Mouse (Mus musculus): ENCODE results near the gene Etfdh.
"Not testable (repeated sequence)": the region's sequence is repeated elsewhere in the genome, so short reads cannot be mapped to it uniquely, and the experiment has no call there.

The Etfdh gene

DNA sequence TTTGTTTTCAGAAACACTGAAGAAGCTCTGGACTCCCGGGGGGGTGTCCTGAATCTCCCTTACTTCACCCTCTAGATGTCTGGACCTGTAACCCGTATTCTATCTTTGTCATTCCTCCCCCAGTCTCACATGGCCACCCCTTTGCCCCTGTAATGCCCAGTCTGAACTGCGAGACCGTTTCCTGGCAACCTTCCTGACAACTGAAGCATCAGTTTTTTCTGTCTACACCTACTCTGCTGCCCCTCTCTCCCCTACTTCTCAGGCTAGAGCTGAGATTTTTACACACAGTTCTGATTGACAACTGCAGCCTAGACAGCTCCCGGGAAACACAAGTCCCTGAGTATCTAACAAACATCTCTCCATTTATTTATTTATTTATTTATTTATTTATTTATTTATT, 52.4 kb downstream of the Etfdh start:
- DNase-seq (ENCODE audit: low spot score) = no peak

DNA sequence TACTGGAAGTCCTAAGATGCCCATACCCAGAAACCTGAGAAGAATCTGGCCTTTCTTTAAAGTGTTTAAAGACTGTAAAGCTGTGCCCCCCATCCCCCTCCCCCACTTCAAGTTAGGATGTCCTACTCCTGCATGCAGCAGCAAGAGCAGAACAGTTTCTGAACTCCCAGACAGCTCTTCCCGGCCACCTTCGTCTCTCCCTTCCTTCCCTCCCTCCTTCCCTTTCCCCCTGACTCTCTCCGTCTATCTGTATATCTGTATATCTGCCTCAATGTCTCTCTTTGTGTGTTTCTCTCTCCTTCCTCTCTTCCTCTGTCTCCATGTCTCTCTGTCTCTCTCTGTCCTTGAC, 52.9 kb downstream of the Etfdh start:
- no peak for DNase-seq (ENCODE audit: low spot score)

GRCm38 (mm10) chr3:79575576-79576467, 53.5 kb downstream of the Etfdh start:
- no peak for DNase-seq (ENCODE audit: low spot score)

DNA sequence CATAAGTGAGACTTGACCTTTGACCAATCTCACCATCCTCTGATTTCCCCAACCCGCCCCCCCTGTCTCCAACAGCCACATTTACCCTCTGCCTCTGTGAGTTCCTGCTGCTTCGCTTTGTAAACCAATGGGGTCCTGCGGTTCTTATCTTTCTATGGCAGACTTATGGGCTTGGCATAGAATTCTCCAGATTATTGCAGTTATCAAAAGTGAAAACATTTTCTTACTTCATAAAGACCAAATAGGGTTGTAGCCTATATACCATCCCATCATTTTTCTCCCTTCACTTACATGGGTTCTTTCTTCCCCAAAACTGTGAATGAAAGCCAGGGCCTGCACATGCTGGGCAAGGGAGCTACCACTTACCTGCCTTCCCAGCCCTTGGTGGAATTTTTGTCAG, 55.0 kb downstream of the Etfdh start:
- DNase-seq (ENCODE audit: low spot score) = no peak

- DNase-seq (ENCODE audit: low spot score) = not testable (repeated sequence)
These were observed 55.9 kb downstream of the Etfdh start for GRCm38 (mm10) chr3:79573376-79573775.

DNA sequence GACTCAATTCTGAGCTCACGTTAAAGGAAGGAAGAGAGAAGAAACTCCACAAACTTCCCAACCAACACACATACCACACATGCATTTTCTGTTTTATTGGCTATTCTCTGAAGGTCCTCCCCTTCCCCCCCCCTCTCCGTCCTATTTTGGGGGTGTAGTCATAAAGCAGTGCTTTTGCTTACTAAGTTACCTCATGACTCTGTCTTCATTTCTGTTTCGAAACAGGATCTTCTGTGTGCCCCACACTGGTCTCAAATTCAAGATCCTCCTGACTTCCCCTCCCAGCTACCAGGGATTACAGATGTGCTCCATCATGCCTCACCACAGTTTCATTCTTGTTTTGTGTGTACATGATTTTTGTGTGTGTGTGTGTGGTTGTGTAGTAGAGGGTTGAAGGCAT, 56.9 kb downstream of the Etfdh start:
- DNase-seq (ENCODE audit: low spot score) = no peak

DNA sequence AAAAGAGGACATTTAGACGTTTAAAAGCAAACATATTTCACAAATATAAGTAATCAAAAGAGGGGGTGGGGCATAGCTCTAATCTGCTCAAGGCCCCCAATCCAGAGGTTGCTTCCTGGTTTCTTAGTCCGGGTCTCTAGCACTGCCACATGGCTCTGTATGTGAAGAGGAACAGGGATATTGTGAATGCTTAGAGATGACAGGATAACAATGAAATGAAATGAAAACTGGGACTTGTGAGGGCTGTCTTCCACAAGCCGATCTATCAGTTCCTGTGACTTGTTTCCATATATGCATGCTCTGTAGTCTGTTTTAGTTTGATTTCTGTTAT, 60.0 kb downstream of the Etfdh start:
- DNase-seq (ENCODE audit: low spot score) = no peak

GRCm38 (mm10) chr3:79568629-79569350, 60.5 kb downstream of the Etfdh start:
- no peak for DNase-seq (ENCODE audit: low spot score)

DNA sequence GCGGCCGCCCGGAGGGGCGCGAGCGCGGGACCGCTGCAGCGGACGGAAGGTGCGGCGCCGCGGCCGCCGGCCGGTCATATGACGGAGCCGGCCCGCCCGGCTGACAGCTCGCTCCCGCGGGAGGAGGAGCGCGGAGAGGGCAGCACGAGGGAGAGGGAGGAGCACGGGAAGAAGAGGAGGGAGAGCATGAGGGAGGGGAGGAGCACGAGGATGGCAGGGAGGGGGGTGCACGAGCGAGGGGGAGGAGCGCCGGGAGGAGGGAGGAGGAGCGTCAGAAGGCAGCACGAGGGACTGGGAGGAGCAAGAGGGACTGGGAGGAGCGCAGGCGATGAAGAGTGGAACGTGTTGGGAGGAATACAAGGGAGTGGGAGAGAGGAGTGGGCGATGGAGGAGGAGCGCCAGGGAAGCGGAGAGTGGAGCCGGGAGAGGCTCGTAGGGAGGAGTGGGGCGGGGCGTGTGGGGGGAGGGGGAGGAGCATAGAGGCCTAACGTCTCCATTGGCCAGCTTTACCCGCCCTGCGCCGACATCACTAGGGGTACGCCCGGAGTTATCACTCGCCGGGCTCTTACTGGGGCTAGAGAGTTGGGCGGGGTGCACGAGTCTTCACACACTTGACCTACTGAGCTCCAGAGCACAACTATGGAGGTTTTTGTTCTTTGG, 61.5 kb downstream of the Etfdh start, which contains the start of gene Fnip2:
Gene Fnip2 (minus strand): TSS at position 94 of the 660 bp plus-strand sequence.
- DNase-seq (ENCODE audit: low spot score) = peak; percentile 77

DNA sequence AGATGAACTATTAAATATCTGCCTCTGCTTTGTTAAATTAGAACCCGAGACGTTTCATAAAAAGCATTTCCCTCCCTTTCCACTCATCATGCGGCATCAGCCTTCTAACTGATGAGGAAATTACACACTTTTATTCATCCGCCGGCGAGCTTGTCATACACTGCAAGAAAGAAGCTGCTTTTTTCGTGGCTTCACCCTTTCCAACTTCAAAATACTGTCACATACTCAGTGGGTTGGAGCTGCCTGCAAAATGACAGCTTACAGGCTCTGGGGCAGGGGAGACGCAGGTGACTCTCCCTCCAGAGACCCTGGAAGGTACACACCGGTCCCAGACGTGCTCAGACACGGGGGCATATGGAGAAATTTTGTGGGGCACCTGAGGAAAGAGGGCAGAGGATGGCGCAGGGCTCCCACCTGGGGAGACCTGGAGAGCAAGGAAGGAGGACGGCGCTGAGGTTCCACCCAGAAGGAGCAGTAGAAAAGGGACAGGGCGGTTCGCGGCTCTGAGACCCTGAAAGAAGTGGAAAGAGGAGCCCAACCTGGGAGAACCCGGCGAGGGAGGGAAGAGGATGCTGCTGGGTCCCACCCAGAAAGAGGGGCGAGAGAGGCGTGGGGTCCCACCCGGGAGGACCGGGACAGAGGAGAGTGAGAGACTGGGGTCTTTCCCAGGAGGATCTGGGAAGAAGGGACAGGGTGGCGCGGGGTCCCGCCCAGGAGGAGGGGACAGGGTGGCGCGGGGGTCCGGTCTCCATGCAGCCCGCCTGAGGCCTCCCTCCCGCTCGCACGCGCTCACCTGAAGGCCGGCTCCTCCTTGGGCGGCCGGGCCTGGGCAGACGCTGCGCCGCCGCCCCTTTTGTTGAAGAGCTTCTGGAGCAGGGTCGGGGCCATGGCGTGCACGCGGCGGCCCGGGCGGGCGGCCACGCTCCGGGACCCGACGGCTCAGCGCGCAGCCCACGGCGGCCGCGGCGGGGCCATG, 62.3 kb downstream of the Etfdh start:
- DNase-seq (ENCODE audit: low spot score) = peak; percentile 36

DNA sequence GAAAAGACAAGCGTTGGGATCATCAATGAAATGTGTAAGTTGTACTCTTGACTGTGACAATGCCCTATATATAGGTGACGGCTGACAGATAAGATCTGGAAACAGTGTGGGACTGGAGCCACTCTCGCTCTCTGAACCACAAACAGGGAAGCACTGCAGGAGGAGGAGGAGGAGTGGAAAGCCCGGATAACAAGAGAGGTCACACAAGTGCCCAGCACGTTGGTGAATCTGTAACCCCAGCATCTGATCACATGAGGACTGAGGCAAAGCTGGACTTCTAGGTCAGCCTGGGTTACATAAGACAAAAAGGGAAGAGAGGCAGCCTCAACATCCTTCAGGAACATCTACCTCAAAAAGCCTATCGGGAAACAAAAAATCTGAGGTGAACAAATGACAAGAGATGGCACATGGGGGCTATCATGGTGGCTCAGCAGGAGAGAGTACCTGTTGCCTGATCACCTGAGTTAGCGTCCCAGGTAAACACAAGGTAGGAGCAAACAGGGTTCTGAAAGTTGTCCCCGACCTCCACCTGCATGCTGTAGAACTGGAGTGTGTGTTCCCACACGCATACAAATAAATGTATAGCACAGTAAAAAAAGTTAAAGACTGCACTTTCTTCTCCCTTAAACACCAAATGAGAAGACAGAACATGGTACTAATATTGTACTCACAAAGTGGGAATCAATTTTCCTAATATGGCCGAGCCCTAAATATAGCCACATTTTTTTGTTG, 64.3 kb downstream of the Etfdh start:
- DNase-seq (ENCODE audit: low spot score) = no peak

DNA sequence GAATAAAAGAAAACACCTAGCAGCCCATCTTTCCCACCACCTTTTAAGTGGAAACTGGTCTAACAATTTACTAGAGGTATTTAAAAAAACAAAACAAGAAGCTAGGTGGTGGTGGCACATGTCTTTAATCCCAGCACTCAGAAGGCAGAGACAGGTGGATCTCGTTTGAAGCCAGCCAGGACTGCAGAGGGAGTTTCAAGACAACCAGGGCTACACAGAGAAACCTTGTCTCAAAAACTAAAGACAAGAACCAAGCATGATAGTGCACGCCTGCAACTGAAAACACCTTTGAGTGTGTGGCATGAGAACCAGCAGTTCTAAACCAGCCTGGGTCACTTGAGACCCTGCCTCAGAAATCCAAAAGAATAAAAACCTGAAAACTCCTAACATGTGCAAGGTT, 65.8 kb downstream of the Etfdh start:
- DNase-seq (ENCODE audit: low spot score) = no peak

GRCm38 (mm10) chr3:79561784-79562715, 67.2 kb downstream of the Etfdh start:
- DNase-seq (ENCODE audit: low spot score) = no peak

DNA sequence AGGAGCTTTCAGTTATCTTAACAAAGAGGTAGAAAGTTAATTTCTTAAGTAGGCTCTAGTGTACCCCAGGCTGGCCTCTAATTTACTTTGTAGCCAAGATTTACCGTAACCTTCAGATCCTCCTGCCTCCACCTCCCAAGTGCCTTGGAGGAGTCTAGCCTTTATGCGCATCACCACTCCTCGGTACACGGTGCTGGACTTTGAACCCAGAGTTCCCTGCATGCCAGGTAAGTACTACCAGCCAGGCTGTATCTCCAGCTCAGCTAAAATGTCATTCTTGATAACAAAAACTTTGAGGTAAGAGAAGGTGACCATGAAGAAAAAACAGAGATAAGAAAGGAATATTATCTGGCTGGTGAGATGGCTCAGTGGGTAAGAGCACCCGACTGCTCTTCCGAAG, 68.7 kb downstream of the Etfdh start:
- DNase-seq (ENCODE audit: low spot score) = no peak

DNA sequence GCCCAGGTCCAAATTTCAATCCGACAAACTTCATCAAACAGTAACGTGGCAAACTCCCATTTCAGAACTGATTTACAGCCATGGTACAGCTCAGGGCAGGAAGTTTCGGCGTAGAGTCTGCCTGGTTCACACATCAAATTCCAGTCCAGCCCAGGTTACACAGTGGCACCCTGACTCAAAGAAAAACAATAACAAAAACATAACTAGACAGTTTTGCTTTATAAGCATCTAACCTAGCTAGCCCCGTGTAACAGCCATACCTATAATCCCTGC, 69.6 kb downstream of the Etfdh start:
- DNase-seq (ENCODE audit: low spot score) = no peak

GRCm38 (mm10) chr3:79559021-79559772, 70.1 kb downstream of the Etfdh start:
- no peak for DNase-seq (ENCODE audit: low spot score)

DNA sequence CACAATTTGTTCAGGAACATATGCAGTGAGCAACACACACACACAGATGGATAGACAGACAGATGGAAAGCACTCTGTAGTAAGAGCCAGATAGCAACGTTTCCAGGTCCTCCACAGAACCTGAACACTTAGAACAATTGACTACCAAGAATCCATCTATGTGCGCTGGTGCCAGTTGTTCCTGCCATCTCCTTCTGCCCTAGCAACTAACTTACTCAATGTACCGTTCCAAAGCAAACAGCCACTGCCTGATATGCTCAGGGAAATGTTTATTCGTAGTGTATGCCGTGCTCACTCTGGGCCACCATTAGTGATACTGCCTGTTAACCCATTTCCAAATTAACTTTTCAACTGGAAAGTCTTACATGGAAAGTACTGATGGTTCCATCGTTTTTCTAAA, 74.2 kb downstream of the Etfdh start:
- DNase-seq (ENCODE audit: low spot score) = no peak

Data from urinary bladder, postnatal 25 days (tissue).